ENCODE assay signal across 16 mouse cellular contexts in genomic region chr9:32958716-32959115, GRCm38 (mm10).
"Had no signal": no experiment of that assay in that cellular context is flagged by ENCODE, and none has a peak within 500 bp of the region (broad histone marks: within the 10 kb centered on the region; RNA-seq: fewer than 3 reads in every experiment).

No protein-coding gene starts in this region.

- H3K9me3 ChIP-seq: kidney, embryonic 15.5 days; limb, embryonic 10.5 days; liver, embryonic 15.5 days; megakaryocyte, embryonic 14.5 days; midbrain, embryonic 12.5 days; neural tube, embryonic 12.5 days; stomach, embryonic 15.5 days had no signal

- H3K4me3 ChIP-seq: kidney, embryonic 15.5 days; left cerebral cortex, adult 2 months; limb, embryonic 10.5 days; liver, embryonic 15.5 days; megakaryocyte, embryonic 14.5 days; midbrain, embryonic 12.5 days; neural tube, embryonic 12.5 days; stomach, embryonic 15.5 days had no signal

- H3K4me2 ChIP-seq: kidney, embryonic 15.5 days; liver, embryonic 11.5 days; liver, embryonic 15.5 days; lung, embryonic 14.5 days; midbrain, embryonic 12.5 days; neural tube, embryonic 12.5 days; stomach, embryonic 15.5 days had no signal

- H3K9ac ChIP-seq: kidney, embryonic 15.5 days; liver, embryonic 15.5 days; lung, embryonic 14.5 days; midbrain, embryonic 12.5 days; neural tube, embryonic 12.5 days; stomach, embryonic 15.5 days had no signal

- H3K27ac ChIP-seq: kidney, embryonic 15.5 days; left cerebral cortex, adult 2 months; limb, embryonic 10.5 days; liver, embryonic 15.5 days; macrophage; midbrain, embryonic 12.5 days; neural tube, embryonic 12.5 days; stomach, embryonic 15.5 days had no signal

- H3K27me3 ChIP-seq: kidney, embryonic 15.5 days; liver, embryonic 15.5 days; megakaryocyte, embryonic 14.5 days; midbrain, embryonic 12.5 days; neural tube, embryonic 12.5 days; stomach, embryonic 15.5 days had no signal

- DNase-seq: kidney, postnatal 25 days; lung, embryonic 14.5 days; lung, postnatal 14 days; right cerebral cortex, postnatal 14 days; thymus, adult 2 months; thymus, postnatal 25 days had no signal

- H3K4me1 ChIP-seq: kidney, embryonic 15.5 days; limb, embryonic 10.5 days; liver, embryonic 15.5 days; megakaryocyte, embryonic 14.5 days; midbrain, embryonic 12.5 days; neural tube, embryonic 12.5 days; stomach, embryonic 15.5 days had no signal

- H3K36me3 ChIP-seq: kidney, embryonic 15.5 days; limb, embryonic 10.5 days; liver, embryonic 15.5 days; midbrain, embryonic 12.5 days; neural tube, embryonic 12.5 days; stomach, embryonic 15.5 days had no signal
